Mouse (Mus musculus): ENCODE measurements around the gene Aknad1.

Aknad1 gene

DNA sequence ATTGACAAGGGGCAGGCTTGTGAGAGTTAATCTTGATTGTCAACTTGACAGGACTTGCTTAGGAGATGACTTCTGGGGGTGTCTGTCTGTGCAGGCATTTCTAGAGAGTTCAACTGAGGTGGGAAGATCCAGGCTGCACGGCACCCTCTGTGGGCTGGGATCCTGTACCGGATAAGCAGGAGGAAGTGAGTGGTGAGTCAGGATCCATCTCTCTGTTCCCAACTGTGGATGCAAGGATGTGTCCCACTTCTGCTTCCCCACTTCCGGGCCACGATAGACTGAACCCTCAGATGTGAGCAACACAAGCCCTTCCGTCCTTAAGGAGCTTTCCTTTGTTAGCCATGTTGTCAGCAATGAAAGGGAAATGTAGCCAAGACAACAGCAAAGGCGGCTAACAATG, 47.1 kb downstream of the Aknad1 start:
- DNase-seq (ENCODE audit: low spot score in 2 of 2): no peak

DNA sequence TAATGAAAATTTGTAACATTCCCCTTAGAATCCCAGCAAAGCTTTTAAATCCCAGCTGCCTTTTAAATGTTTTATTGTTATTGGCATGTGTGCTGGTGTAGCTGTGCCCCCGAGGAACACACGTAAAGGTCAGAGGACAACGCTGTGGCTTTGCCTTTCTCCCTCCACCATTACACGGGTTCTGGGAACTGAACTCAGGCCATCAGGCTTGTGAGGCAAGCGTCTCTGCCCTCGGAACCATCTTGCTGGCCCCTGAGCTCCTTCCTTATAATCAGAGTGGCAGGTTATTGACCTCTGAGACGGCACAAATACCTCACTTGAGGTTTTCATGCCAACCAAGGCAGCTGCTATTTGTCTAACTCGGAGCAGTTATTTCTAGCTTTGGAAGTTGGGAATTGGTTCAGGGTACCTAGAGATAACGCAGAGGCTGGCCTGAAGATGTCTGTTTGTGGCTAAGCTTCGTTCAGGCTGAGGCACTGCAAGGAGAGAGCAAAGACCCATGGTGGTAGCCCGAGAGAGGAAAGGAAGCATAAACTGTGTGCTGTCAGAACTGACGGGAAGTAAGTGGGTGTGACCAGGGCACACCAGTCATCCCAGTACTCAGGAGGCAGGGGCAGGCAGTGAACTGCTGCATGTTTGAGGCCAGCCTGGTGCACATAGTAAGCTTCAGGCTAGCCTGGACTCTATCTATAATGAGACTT, 48.4 kb downstream of the Aknad1 start:
- no peak for DNase-seq (ENCODE audit: low spot score in 2 of 2)

DNA sequence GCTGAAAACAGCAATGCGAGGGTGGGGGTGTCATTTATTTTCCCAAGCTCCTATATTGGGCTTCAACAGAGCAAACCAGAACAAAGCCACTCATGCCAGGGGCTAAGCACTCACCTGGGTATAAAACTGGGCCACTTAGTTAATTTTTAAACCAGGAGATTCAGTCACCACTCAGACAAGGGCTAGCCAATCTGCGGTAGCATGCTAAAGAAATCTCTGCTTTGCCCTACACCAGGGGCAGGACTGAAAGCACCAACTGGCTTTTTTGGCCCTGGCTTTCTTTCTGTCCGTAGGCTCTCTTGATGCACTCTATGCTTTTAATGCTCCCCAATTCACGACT, 49.0 kb downstream of the Aknad1 start:
- DNase-seq (ENCODE audit: low spot score in 2 of 2): no peak

GRCm38 (mm10) chr3:108789299-108789698, 49.8 kb downstream of the Aknad1 start:
- no peak for DNase-seq (ENCODE audit: low spot score in 2 of 2)

DNA sequence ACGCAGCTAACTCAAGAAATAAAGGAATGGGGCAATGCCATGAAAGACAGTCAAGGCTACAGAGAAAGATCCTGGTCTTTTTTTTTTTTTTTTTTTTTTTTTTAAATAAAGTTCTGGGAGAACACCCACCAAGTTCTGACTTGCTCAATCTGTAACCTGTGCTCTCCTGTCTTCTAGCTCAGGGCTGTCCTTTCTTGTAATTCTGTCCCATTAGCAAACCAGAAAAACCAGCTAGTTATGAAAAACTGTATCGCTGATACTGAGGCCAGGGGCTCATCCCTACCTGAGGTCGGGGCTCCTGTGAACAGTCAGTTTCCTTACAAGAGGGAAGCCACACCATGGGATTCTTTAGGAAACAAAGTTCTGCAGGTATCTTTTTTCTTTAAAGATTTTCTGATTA, 51.0 kb downstream of the Aknad1 start:
- no peak for DNase-seq (ENCODE audit: low spot score in 2 of 2)

- no peak for DNase-seq (ENCODE audit: low spot score in 2 of 2)
Measured at GRCm38 (mm10) chr3:108791054-108791706, 51.7 kb downstream of the Aknad1 start.

DNA sequence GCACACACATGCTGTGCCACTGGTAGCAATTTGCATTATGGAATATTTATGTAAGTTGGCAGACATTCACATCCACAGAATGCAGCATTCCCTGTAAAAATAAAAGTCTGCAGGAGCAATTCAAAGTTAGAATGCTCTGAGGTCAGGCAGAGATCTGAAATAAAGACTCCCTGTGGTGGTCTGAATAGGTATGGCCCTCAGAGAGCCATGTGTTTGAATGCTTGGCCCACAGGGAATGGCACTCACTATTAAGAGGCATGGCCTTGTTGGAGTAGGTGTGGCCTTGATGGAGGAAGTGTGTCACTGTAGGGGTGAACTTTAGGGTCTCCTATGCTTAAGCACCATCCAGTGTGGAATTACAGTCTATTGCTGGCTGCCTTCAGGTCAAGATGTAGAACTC, 53.0 kb downstream of the Aknad1 start:
- DNase-seq (ENCODE audit: low spot score in 2 of 2): no peak

DNA sequence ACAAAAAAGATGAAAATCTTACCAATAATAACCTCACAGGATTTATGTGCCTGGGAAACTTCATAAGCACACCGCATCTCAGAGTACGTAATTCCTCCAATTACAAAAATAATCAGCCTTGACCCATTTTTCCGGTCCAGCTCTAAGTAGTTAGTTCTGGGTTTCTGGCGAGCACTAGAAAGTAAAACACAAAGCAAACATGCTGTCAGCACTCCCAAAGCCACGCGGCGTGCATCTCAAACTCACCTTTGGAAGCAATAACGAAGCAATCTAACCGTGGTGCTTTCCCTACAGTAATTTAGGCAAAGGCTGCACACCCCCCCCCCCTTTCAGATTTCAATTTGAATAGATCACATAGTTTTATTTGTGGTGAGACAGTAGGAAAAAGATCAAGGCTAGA, 55.3 kb downstream of the Aknad1 start:
- DNase-seq (ENCODE audit: low spot score in 2 of 2): no peak

- no peak for DNase-seq (ENCODE audit: low spot score in 2 of 2)
Measured at GRCm38 (mm10) chr3:108795554-108796299, 56.3 kb downstream of the Aknad1 start.

GRCm38 (mm10) chr3:108796386-108796785, 56.9 kb downstream of the Aknad1 start:
- no peak for DNase-seq (ENCODE audit: low spot score in 2 of 2)

GRCm38 (mm10) chr3:108797723-108798122, 58.3 kb downstream of the Aknad1 start:
- no peak for DNase-seq (ENCODE audit: low spot score in 2 of 2)

DNA sequence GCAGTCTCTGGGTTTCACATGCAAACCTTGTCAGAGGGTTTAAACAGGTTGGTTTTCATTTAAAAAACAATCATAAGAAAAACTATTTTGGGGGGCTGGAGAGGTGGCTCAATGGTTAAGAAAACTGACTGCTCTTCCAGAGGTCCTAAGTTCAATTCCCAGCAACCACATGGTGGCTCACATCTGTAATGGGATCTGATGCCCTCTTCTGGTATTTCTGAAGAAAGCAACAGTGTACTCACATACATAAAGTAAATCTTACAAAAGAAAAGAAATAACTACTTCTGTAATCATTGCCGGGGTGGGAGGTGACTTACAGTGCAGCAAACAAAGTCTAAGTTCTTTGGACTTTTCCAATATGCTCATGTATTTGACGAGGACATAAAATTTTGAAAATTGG, 58.9 kb downstream of the Aknad1 start:
- no peak for DNase-seq (ENCODE audit: low spot score in 2 of 2)

- DNase-seq (ENCODE audit: low spot score in 2 of 2): no peak
Measured at GRCm38 (mm10) chr3:108805622-108806021, 66.2 kb downstream of the Aknad1 start.

DNA sequence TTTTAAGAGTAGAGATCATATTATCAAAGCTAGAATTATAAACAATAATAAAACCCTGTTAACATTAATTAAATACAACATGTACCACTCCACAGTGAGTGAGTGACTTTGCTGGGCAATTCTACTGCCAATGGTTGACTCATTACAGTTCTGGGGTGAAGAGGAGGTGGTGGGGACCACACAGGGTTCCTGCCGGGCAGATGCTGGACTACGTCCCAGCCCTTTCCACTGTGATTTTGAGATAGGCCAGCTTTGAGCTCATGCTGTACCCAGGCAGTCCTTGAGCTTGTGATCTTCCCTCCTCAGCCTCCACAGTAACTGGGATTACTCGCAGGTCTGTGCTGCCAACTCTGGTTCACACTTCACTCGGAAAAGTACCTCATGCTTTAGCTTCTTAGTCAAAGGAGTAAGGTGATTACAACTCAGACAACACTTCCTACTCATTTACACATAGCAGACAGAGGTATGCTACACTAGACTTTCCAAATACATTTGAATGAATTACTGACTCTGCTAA, 71.3 kb downstream of the Aknad1 start:
- DNase-seq (ENCODE audit: low spot score in 2 of 2): no peak

DNA sequence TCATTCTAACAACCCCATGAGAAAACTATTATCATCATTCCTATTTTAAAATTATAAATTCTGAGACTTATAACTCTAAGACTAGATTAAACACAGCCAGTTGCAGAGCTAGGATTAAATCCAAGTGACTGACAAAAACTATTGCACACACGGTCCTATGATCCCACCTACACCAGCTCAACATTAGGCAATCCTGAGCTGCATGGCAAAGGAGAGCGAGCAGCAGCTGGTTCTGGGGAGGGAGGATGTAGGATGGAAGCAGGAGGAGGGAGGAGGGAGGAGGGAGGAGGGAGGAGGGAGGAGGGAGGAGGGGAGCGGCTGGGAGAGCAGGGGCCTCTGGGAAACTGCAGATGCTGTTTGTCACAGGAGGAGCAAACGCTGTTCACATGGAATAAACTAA, 76.2 kb downstream of the Aknad1 start:
- no peak for DNase-seq (ENCODE audit: low spot score in 2 of 2)

DNA sequence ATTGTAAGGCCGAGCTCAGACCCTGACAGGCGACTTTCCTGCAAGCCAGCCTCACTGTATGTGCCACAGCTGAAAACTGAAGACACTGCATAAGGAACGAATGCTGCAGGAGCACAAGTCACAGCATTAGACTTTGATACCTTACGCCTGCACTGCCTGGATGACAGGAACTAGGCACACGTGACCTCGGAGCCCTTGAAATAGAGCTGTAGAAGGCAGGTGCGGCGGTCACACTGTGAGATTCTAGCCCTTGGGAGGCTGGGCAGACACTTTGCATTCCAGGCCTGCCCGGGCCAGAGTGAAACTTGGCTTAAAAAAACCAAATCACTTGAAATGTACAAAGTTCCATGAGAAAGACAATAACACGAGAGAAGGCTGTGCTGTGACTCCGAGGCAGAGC, 91.0 kb downstream of the Aknad1 start:
- no peak for DNase-seq (ENCODE audit: low spot score in 2 of 2)

GRCm38 (mm10) chr3:108831750-108832149, 92.3 kb downstream of the Aknad1 start:
- DNase-seq (ENCODE audit: low spot score in 2 of 2): no peak
